Mouse (Mus musculus) MN1 (cell line): Measurements from ENCODE around the gene Foxp4.

Source experiments
- DNase-seq: peaks from one replicate; pipeline ENCODE4 v3.0.0-alpha.2; 2016; ENCODE audit warnings: low spot score

Foxp4 gene

DNA sequence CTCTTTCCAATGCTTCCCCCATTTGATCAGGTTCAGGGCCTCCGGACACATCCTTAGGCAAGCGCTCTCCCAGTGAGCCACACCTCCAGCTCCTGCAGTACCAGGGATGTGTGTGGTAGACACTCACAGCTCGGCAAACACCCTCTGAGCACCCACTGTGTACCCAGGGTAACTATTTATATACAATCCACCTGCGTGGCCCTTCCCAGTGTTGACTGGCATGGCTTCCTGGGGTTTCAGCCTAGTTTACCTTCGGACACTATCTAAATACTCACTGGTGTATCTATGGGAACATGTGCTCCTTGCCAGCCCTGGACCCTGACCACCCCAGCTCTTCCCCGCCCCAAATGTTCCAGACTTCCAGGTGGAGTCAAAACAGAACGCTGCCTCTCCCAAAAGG, 34.7 kb downstream of the Foxp4 start:
- DNase-seq = no peak

GRCm38 (mm10) chr17:47889267-47889666, 35.2 kb downstream of the Foxp4 start:
- no peak for DNase-seq

DNA sequence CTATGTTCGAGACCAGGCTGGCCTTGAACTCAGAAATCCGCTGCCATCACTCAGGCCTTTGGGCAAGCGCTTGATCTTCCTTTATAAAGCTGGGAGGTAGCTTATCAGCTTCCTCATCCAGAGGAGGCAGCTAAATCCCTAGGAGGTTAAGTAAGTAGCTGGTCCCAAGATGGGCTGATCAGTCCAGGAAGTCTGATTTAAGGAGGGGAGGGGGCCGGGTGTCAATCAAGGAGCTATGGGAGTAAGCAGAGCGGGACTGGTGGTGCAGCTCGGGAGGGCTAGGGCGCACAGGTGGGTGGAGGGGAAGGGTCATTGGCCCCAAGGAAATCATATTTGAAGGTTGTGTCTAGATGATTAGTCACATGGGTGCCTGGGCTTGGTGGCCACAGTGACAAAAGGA, 35.8 kb downstream of the Foxp4 start:
- no peak for DNase-seq

- no peak for DNase-seq
Measured at GRCm38 (mm10) chr17:47888155-47888455, 36.3 kb downstream of the Foxp4 start.

- DNase-seq = no peak
Measured at GRCm38 (mm10) chr17:47887381-47888154, 36.9 kb downstream of the Foxp4 start.

- no peak for DNase-seq
Measured at GRCm38 (mm10) chr17:47883099-47883498, 41.3 kb downstream of the Foxp4 start.

DNA sequence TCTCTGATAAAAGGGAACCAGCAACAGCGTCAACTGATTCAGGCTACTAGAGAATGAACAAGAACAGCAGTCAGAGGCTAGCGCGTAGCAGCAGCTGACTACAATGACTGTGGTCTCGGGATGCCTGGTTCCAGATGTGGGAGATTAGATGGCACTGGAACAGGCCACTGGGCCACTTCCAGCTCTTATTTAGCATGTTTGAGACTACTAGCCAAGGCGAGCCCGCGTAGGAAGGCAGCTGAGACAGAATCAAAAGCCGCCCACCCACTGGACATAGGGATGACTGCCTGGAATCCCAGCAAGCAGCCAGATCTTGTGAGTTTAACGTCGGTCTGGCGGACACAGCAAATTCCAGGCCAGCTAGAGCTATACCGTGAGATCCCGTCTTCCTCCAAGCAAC, 43.1 kb downstream of the Foxp4 start:
- DNase-seq = no peak

DNA sequence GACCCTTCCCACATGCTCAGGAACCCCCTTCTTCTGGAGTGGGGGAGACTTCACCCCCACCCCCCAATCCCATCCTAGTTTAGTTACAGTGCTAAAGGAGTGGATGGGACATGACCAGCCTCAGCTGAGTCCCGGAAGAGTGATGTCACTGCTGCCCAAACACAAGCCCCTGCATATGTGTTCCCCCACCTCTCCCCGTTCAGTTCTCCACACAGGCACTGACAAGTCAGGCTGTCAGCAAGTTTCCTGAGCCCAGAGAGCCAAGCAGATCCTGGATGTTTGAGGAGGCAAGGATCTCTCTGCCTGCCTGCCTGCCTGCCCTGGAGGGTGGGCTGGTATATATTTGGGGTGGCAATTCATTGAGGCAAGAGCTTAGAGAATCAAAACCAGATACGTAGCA, 45.2 kb downstream of the Foxp4 start:
- no peak for DNase-seq

DNA sequence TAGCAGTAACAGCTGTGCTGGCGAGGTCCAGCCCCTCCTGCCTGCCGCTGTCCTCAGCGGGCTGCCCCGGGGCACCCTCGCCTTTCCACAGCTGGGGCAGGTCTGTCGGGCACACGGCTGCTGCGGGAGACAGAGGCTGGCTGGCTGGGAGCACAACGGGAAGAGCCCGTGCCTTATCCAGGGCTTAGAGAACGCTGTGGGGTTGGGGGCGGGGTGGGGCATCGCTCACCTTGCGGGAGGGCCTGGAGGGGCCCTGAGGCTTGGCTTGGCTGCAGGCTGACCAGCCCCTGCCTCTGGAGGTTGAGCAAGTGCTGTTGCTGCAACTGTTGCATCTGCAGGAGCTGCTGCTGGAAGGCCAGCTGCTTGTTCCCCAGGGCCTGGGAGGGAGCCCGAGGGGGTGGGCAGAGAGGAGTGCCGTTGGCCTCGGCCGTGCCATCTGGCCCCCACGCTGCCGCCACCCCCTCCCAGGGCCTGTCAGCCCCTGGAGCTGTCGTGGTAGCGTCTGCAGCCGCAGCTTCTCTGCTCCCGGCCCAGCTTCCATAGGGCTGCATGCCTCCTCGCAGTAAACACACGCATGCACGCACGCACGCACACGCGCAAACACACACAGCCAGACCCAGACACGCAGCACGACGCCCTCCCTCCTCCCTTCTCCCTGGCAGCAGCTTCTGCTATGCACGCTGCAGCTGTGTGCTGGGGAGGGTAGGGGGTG, 45.9 kb downstream of the Foxp4 start:
- peak; percentile 71 for DNase-seq

GRCm38 (mm10) chr17:47877715-47878377, 46.6 kb downstream of the Foxp4 start:
- no peak for DNase-seq

DNA sequence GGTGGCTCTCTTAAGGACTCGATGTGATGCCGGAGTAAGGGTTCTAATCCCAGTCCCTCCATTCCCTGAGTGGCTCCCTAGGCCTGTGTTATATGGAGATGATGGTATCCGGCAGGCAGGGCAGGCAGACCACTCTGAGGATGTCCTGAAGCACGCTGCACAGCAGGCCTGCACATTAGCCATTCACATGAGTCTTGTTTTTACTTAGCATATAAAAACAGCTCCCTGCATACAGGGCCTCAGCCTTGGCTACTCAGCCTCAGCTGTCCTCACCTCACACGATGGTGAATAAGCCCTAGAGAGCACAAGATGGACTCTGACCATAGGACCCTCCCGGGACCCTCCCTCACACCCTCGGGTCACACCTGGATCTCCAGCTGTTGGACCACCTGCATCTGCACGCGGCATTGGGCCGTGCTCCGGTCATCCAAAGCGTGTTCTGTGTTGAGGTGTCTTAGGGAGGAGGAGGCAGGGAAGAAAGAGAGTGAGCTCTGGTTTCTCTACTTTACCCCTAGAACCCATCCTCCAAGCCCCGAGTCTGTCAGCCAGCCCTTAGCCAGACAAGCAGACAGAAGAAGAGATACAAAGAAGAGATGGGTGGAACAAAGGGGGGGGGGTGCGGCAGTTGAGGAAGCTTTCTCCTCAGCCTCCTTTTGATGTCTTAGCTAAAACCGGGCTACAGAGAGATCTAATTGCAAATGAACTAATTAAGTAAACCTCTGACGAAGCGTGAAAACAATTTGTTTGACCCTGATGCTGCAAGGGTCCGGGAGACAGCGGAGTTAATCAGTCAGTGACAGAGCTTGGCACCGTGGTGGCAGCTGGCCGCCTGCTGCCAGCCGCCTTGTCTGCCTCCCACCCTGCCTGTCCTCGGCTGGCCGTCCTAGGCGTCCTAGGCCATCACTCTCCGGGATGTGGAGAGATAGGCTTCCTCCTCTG, 47.4 kb downstream of the Foxp4 start:
- peak; percentile 49 for DNase-seq

DNA sequence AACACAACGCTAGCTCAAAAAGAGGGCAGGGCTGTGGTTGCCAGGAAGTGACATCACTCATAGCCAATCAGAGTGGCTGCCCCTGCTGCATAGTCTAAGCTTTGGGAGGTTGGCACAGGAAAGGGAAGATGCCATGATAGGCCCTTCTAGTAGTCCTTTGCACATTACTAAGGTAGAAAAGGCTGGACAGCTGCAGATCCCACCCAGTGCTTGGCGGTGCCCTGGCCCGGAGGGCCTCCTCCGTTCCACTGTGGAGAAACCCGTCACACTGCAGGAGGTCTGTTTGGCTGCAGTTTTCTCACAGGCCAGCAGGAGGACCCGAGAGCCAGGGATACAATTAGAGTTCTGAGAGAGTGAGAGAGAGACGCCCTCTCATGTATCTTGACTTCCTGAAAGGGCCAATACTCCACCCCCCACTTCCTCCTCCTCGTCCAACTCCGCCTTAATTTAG, 51.1 kb downstream of the Foxp4 start:
- peak; percentile 89 for DNase-seq

GRCm38 (mm10) chr17:47872311-47873011, 52.0 kb downstream of the Foxp4 start:
- no peak for DNase-seq

DNA sequence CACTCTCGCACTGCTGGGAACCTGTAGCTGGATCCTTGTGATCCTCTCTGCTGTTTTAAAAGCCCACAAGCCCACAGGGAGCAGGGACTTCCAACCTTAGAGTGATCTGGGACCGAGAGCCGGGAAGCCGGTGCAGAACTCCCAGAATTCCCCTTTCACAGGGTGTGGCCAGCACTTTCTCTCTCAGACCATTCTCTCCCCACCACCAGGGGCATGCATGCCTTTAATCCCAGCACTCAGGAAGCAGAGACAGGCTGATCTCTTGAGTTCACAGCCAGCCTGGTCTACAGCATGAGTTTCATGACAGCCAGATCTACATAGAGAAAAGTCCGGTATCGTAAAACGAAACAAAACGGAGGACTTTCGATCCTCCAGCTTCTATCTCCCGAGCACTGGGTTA, 54.6 kb downstream of the Foxp4 start:
- no peak for DNase-seq

DNA sequence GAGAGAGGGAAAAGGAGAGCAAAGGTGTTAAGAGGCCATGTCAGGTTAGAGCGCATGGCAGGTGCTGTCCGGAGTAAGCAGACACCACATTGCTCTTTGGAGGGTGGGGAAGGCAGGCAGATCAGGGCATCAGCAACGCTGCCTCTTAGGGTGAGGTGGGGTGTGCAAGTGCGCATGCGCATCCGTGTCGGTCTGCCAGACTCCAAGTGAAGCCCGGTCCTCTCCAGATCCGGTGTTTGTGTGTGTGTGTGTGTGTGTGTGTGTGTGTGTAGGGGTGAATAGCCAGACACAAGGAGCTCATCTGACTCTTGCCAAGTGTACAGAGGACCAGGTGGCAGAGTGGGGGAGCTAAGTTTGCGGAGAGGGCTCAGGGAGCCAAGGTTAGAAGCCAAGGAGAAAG, 58.4 kb downstream of the Foxp4 start:
- DNase-seq = no peak

GRCm38 (mm10) chr17:47864496-47864895, 59.9 kb downstream of the Foxp4 start:
- DNase-seq = peak; percentile 85

DNA sequence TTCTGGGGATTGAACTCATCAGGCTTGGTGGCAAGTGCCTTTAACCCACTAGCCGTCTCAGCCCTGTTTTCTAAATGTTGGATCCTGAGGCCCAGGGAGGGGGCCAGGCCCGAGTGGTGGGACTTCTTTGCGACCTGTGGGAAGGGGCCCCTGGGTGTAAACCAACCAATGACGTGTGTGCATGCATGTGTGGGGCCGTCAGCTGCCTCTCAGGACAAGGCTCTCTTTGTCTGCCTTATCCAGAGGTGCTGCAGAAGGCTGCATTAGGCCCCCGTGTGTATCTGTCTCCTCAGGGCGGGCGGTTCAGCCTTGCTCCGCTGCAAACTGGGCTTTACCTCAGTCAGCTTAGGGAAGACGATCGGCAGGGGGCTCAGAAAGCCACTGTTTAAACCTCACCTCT, 61.0 kb downstream of the Foxp4 start:
- no peak for DNase-seq

DNA sequence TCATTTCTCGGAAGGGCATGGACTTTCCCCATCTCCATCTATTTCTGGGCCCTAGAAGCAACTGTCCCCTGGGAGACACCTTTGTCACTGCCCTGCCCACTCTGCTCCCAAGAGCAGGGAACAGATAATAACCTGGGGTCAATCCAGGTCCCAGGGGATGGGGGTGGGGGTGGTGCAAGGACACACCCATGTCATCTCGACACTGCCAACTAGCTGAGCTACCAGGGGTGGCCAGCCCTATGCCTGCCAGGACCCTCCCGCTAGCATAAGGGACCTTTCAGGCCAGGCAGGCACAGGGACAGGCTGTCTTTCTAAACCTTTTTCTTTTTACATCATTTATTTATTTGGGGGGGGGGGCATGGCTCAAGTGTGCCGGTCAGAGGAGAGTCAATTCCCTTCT, 61.4 kb downstream of the Foxp4 start:
- DNase-seq = no peak

DNA sequence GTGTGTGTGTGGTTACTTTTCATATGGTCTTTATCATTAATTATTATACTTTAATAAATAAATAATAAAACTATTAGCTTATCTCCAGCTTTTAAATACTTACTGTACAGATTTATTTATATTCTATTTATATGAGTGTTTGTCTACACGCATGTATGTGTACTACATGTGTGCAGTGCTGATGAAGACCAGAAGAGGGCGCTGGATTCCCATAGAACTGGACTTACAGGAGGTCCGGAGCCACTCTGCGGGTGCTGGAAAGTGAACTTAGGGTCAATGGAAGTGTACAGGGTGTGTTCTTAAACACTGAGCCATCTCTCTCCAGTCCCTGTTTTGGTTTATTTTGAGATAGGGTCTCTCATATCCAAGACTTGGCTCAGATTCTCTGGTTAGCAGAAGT, 68.9 kb downstream of the Foxp4 start:
- DNase-seq = no peak

DNA sequence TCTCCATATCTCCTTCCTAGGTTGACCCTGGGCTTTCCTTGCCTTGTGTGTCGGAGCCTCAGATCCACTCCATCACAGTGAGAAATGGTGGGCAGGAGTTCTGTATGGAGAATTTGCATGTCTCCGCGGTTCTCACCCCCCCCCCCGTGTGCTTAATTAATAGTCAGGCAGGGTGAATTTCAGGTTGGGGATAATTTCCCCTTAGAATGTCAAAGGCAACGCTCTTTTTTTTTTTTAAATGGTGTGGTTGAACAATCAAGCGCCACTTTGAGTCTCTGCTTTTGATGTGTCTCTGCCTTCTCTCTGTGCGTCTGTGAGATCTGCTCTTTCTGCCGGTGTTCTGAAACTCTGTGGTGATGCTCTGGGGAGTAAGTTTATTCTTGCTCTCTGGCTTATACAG, 69.5 kb downstream of the Foxp4 start:
- no peak for DNase-seq

GRCm38 (mm10) chr17:47853760-47854159, 70.7 kb downstream of the Foxp4 start:
- DNase-seq = no peak

GRCm38 (mm10) chr17:47853336-47853735, 71.1 kb downstream of the Foxp4 start:
- DNase-seq = no peak
